Mouse (Mus musculus) spleen, postnatal 0 days (tissue): Measurements from ENCODE around the gene Insc. TPM values are rescaled to one million over a fixed set of nuclear protein-coding genes. Genes with fewer than 3 reads are reported as not detected.

Experiments used
- polyA plus RNA-seq: library from polyadenylated mRNA; unstranded; fragments of >200 nt; fragmentation: Nextera tagmentation; extraction: Ambion mirVana; gene quantifications from 2 replicates; pipeline ENCODE4 v1.2.1, GENCODE M21; 2015

Gene Insc
- polyA plus RNA-seq, result 0.32 and 0.70 TPM in 2 replicates

GRCm38 (mm10) chr7:114743022-114743780, at the start of gene Insc:
Gene Insc, plus strand, starts transcription at chr7:114743694.

GRCm38 (mm10) chr7:114718300-114718699, 25.2 kb upstream of the Insc start, which contains the start of gene Calcb:
Gene Calcb, plus strand, starts transcription at chr7:114718643.

Other genes with a start within 250 kb of the Insc start
- 1.2 and 1.3 TPM in 2 replicates for gene Cyp2r1, start 180.7 kb upstream of the Insc start, polyA plus RNA-seq
- gene Calca, start 107.3 kb upstream of the Insc start, polyA plus RNA-seq, result 1.1 and 2.0 TPM in 2 replicates
- not detected in 2 replicates for gene Calcb, start 25.1 kb upstream of the Insc start, polyA plus RNA-seq